Mouse (Mus musculus) hindbrain, embryonic 13.5 days (tissue): Measurements from ENCODE around the gene Ehd1. TPM values are rescaled to one million over a fixed set of nuclear protein-coding genes. Genes with fewer than 3 reads are reported as not detected.
A peak's percentile ranks its signal among the peaks of the same experiment; 100 is the strongest.

Source experiments
- ATAC-seq: fragments of 200-750 bp; cut with Nextera tagmentation; 2 replicates; pipeline ENCODE4 v1.8.0; 2017; ENCODE audit warnings: moderate TSS enrichment; ENCODE audit not compliant: low FRiP score
- H3K27ac ChIP-seq: fragments of 300-500 bp; sonication (generic); 2 replicates; pipeline ENCODE4 v1.5.1; 2015; ENCODE audit warnings: inconsistent platforms, mild to moderate bottlenecking, moderate library complexity
- H3K27me3 ChIP-seq: fragments of 300-500 bp; sonication (generic); 2 replicates; pipeline ENCODE4 v1.6.1; 2015; ENCODE audit warnings: mild to moderate bottlenecking, inconsistent platforms
- H3K36me3 ChIP-seq: fragments of 300-500 bp; sonication (generic); 2 replicates; pipeline ENCODE4 v1.6.1; 2015; ENCODE audit warnings: mild to moderate bottlenecking, inconsistent platforms
- H3K4me1 ChIP-seq: fragments of 300-500 bp; sonication (generic); replicated peaks from 2 replicates; pipeline ENCODE4 v1.6.1; 2015; ENCODE audit warnings: inconsistent platforms
- H3K4me2 ChIP-seq: fragments of 300-500 bp; sonication (generic); 2 replicates; pipeline ENCODE4 v1.6.1; 2015; ENCODE audit warnings: inconsistent platforms, mild to moderate bottlenecking, moderate library complexity
- H3K4me3 ChIP-seq: fragments of 300-500 bp; sonication (generic); 2 replicates; pipeline ENCODE4 v1.5.1; 2015; ENCODE audit warnings: mild to moderate bottlenecking, inconsistent platforms
- H3K9ac ChIP-seq: fragments of 300-500 bp; sonication (generic); 2 replicates; pipeline ENCODE4 v1.6.1; 2015; ENCODE audit warnings: mild to moderate bottlenecking, inconsistent platforms
- H3K9me3 ChIP-seq: fragments of 300-500 bp; sonication (generic); 2 replicates; pipeline ENCODE4 v1.6.1; 2016; ENCODE audit warnings: inconsistent platforms
- WGBS: fragments of 180-500 bp; shearing (Covaris S2); methylation state at CpG from one replicate; pipeline ENCODE4 v1.1.7; 2015; 5-methylcytosine and 5-hydroxymethylcytosine counted together
- polyA plus RNA-seq: library from polyadenylated mRNA; unstranded; fragments of >200 nt; fragmentation: Nextera tagmentation; extraction: Ambion mirVana; gene quantifications from 2 replicates; pipeline ENCODE4 v1.2.1, GENCODE M21; 2015

Gene Ehd1
- polyA plus RNA-seq, 1 experiment from 2014 or later: 86.8 TPM

DNA sequence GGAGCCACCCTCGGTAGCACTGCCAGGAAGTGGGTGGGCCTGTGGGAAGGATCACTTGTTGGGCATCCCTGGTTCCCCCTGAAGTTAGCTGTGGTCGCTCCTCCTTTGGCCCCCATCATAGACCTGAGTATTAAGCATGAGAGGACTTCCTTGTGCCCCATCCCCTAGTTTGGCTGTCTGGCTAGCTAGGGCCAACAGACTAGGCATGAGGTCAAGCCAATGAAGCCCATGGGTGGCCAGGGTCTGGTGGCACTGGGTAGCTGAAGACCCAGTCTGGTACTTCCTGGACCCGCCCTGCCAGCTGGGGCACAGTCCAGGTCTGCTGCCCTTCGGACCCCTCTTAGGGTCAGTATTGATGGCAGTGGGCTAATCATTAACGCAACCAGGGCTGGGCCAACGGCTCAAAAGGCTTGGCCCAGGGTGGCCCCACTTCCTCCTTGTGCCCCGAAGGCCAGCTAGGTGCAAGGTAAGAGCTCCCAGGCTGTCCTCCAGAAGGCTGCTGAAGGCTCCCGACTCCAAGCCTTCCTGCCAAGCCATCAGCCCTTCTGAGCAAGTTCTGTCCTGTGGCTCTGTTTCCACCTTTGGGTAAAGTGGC is 13.6 kb upstream of the Ehd1 start:
- Histone ChIP-seq H3K4me2 (no peak overlapping the region), H3K27ac (0 out of 2 replicates have a peak overlapping the region, but pooled peaks have one; percentile 35), H3K27me3 (peaks cover 8% of the 10 kb centered on the region; the same call in 1 of the 2 replicates), H3K4me3 (no peak overlapping the region), H3K36me3 (peaks cover 44% of the 10 kb centered on the region), H3K9me3 (no peaks in the 10 kb centered on the region), H3K4me1 (no peaks in the 10 kb centered on the region), H3K9ac (no peak overlapping the region)
- 83% methylated on average over 8 of the region's 8 CpGs for WGBS
- ATAC-seq: no peak

DNA sequence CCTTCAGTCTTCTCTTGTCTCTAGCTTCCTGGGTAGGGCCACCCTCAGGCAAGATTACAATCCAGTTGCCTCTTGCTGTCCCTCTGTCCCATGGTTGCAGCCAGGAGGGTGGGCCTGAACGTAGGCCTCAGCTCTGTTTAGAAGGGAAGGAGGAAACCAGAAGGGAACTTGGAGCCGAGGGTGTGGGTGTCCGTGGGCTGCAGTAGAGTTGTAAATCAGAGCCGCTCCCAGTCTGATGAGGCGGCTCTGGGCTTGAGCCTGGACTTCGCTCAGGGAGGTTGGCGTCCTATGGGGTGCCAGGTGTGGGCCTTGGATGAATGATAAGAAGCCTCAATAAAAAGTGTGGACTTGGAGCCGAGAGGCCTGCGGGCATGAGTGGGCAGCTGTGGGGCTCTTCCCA is 12.3 kb upstream of the Ehd1 start:
- 83% methylated on average over 9 of the region's 9 CpGs for WGBS
- no peak overlapping the region for H3K4me2 ChIP-seq
- peaks cover 8% of the 10 kb centered on the region; the same call in 1 of the 2 replicates for H3K27me3 ChIP-seq
- peak overlapping the region; percentile 19; the same call in 1 of the 2 replicates for H3K9ac ChIP-seq
- no peaks in the 10 kb centered on the region; the same call in 1 of the 2 replicates for H3K4me1 ChIP-seq
- H3K36me3 ChIP-seq: peaks cover 31% of the 10 kb centered on the region
- no peak overlapping the region for H3K27ac ChIP-seq
- no peak overlapping the region for H3K4me3 ChIP-seq
- no peaks in the 10 kb centered on the region for H3K9me3 ChIP-seq
- no peak for ATAC-seq

DNA sequence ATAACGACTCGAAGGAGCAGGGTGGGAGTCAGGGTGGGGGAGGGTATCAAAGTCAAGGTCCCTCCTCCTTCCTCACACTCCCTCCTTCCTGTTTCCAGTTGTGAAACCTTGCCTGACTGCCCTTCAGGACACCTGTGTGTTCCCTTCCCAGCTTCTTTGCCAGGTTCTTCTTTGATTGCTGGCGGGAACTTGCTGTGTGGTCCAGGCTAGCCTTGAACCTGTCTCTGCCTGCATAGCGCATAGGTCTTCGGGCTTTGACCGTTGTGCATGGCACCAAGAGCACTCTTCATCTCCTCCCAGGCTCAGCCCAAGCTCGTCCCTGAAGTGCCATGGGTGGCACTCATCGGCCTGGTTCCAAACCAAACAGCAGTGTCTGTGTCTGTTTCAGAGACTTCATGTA is 11.6 kb upstream of the Ehd1 start:
- H3K27ac ChIP-seq: no peak overlapping the region
- no peaks in the 10 kb centered on the region; the same call in 1 of the 2 replicates for H3K4me1 ChIP-seq
- no peak overlapping the region for H3K9ac ChIP-seq
- H3K4me3 ChIP-seq: no peak overlapping the region
- 92% methylated on average over 8 of the region's 8 CpGs for WGBS
- H3K27me3 ChIP-seq: peaks cover 8% of the 10 kb centered on the region; the same call in 1 of the 2 replicates
- no peak overlapping the region for H3K4me2 ChIP-seq
- ATAC-seq: no peak
- peaks cover 26% of the 10 kb centered on the region for H3K36me3 ChIP-seq
- no peaks in the 10 kb centered on the region for H3K9me3 ChIP-seq

DNA sequence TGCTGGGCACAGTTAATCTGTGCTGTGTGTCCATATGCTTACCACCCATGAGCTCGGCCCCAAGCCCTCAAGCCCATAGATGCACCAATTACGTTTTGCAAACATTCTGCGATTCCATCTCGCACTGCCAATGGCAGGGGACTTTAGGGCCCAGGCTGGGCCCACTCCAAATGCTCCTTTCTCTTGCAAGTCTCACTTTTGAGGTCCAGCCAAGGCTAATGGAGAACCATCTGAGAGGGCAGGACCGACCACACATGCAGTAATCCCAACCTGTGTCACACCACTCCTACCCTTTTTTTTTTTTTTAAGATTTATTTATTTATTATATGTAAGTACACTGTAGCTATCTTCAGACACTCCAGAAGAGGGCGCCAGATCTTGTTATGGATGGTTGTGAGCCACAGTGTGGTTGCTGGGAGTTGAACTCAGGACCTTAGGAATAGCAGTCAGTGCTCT is 10.8 kb upstream of the Ehd1 start:
- no peak overlapping the region for H3K27ac ChIP-seq
- no peak overlapping the region for H3K4me2 ChIP-seq
- H3K4me3 ChIP-seq: no peak overlapping the region
- H3K9me3 ChIP-seq: no peaks in the 10 kb centered on the region
- H3K27me3 ChIP-seq: peaks cover 11% of the 10 kb centered on the region
- no peaks in the 10 kb centered on the region; the same call in 1 of the 2 replicates for H3K4me1 ChIP-seq
- H3K36me3 ChIP-seq: peaks cover 18% of the 10 kb centered on the region
- WGBS: 65% methylated on average over 6 of the region's 6 CpGs
- ATAC-seq: no peak
- H3K9ac ChIP-seq: no peak overlapping the region

DNA sequence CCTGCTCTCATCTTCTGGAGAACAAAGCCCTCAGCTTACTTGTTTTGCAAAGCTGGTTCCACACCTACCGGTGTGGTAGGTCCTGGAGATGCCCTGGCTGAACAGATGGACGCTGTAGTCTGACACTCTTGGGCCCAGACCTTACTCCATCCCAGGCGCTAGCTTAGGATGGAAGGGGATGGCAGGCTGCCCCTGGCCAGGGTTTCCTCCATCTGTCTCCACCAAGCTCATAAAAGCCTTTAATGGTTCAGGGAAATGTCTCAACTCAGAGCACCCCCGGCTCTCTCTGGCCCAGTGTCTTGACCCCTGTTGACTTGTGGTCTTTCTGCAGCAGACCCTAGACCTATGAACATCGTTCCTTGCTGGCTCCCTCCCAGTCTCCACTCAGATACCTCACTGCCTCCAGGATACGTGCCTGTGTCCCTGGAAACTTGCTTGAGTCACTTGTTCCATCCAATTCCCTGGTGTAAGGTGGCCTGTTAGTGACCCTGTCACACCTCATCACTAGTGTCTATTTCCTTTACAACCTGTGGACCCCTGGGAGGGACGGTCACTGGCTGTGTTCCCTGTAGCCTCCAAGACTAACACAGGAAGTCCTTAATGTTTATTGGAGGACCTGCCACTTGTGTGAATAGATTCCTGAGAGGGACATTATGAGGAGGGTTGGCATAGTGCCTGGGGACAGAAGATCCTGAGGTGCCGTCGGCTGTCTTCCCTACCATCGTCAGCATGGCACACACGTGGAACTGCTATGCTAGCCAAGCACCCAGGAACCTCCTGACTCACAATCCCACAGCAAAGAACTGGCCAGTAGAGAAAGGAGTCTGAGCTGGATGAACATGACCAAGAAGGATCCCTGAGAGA is 9.0 kb upstream of the Ehd1 start:
- Histone ChIP-seq H3K27me3 (peaks cover 18% of the 10 kb centered on the region), H3K9me3 (no peaks in the 10 kb centered on the region), H3K4me2 (no peak overlapping the region), H3K9ac (0 out of 2 replicates have a peak overlapping the region, but pooled peaks have one; percentile 13), H3K27ac (no peak overlapping the region), H3K4me3 (no peak overlapping the region), H3K4me1 (no peaks in the 10 kb centered on the region; the same call in 1 of the 2 replicates), H3K36me3 (peaks cover under 1% of the 10 kb centered on the region; the same call in 1 of the 2 replicates)
- no peak for ATAC-seq
- WGBS: 80% methylated on average over 11 of the region's 11 CpGs

DNA sequence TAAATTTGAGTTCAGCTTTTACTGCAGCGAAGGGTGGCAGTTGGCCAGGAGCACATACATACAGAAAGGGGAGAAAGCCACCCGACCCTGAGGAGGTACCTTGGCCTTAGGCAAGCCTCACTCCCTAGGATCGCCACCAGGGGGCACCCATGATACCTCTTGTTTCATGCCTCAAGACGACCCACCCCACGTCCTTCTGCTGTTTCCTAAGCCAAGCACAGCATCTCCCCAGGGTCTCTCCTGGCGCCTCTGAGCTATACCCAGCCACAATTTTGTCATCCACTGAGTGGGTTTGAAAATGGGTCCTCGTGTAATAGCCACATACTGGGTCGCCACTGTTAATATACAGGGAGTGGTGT is 8.4 kb upstream of the Ehd1 start:
- no peak overlapping the region for H3K9ac ChIP-seq
- H3K4me3 ChIP-seq: no peak overlapping the region
- no peaks in the 10 kb centered on the region for H3K36me3 ChIP-seq
- WGBS: 18% methylated on average over 8 of the region's 8 CpGs
- no peak overlapping the region for H3K27ac ChIP-seq
- H3K4me1 ChIP-seq: no peaks in the 10 kb centered on the region; the same call in 1 of the 2 replicates
- no peak overlapping the region for H3K4me2 ChIP-seq
- peaks cover 18% of the 10 kb centered on the region for H3K27me3 ChIP-seq
- peak; percentile 71 for ATAC-seq
- H3K9me3 ChIP-seq: no peaks in the 10 kb centered on the region

DNA sequence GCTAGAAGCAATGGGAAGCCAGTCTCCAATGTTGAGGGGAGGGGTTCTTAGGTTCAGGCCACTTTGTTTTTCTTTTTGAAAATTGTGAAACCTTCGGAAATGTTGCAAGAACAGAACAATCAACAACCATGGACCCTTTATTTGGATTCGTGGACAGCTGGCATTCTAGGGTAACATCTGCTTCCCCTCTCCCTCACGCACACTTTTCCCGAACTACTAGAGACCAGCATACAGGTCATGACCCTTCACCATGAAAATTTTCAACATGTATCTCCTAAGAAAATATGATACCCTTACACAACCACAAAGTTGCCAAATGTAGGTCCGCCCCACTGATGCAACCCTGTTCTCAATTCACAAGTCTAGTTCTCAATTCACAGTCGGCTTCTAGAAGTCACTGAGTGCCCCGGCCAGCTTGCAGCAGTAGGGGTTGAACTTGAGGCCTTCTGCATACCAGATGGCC is 7.8 kb upstream of the Ehd1 start:
- whole genome bisulfite sequencing: 85% methylated on average over 7 of the region's 7 CpGs
- H3K36me3 ChIP-seq: no peaks in the 10 kb centered on the region
- no peak overlapping the region for H3K4me3 ChIP-seq
- no peak for ATAC-seq
- no peak overlapping the region for H3K4me2 ChIP-seq
- H3K9ac ChIP-seq: no peak overlapping the region
- no peak overlapping the region for H3K27ac ChIP-seq
- no peaks in the 10 kb centered on the region; the same call in 1 of the 2 replicates for H3K4me1 ChIP-seq
- no peaks in the 10 kb centered on the region for H3K9me3 ChIP-seq
- H3K27me3 ChIP-seq: peaks cover 18% of the 10 kb centered on the region

DNA sequence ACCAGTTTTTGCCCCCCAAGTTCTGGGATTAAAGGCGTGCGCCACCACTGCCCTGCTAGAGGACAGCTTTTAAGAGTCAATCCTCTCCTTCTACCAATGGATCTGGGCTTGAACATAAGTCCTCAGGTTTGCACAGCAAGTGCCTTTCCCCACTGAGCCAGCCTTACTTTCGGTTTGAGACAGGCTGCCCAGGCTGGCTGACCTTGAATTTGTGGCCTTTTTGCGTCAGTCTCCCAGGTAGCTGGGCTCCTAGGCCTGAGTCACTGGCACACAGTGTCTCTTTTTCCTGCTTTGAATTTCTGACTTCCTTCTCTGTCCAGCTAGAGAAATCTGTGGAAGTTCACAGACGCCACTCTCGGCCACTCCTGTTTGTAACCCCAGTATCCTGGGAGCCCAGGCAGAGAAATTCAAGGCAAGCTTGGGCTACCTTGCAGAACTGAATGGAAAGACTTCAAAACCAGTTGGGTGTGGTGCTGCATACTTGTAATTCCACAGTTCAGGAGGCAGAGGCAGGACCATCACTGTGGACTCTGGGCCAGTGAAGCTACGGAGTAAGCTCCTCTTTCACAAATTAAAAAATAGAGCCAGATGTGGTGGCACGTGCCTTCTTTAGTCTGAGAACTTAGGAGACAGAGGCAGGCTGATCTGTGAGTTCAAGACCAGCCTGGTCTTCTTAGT is 6.6 kb upstream of the Ehd1 start:
- no peak overlapping the region for H3K27ac ChIP-seq
- WGBS: 89% methylated on average over 8 of the region's 8 CpGs

DNA sequence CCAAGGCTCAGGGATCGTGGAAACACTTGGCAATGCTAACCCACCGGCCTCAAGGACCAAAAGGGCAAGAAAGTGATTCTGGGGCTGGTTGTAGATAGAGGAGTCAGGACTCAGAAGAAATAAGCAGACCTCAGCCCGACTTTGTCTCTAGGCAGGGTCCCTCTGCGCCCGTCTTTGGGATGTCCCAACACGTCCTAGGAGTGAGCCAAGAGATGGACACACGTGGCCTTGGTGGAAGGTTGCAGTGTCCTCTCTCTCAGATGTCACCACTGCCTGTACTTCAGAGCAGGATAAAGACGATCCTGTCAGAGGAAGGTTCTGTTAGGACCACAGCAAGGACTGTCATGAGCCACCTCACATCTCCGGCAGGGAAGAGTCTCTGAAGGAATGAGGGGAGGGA is 5.9 kb upstream of the Ehd1 start:
- Histone ChIP-seq H3K4me2 (no peak overlapping the region), H3K4me3 (no peak overlapping the region), H3K36me3 (no peaks in the 10 kb centered on the region), H3K27ac (no peak overlapping the region), H3K9ac (peak overlapping the region; percentile 19; the same call in 1 of the 2 replicates), H3K4me1 (peaks cover 5% of the 10 kb centered on the region), H3K9me3 (no peaks in the 10 kb centered on the region), H3K27me3 (peaks cover 18% of the 10 kb centered on the region)
- 66% methylated on average over 9 of the region's 9 CpGs for WGBS
- no peak for ATAC-seq

More for the DNA sequence above, 6.6 kb upstream of the Ehd1 start:
- H3K27me3 ChIP-seq: peaks cover 18% of the 10 kb centered on the region
- no peak overlapping the region for H3K4me3 ChIP-seq
- no peak for ATAC-seq
- 0 out of 2 replicates have a peak overlapping the region, but pooled peaks have one; percentile 19 for H3K9ac ChIP-seq
- H3K36me3 ChIP-seq: no peaks in the 10 kb centered on the region
- no peaks in the 10 kb centered on the region; the same call in 1 of the 2 replicates for H3K4me1 ChIP-seq
- H3K4me2 ChIP-seq: no peak overlapping the region
- no peaks in the 10 kb centered on the region for H3K9me3 ChIP-seq

DNA sequence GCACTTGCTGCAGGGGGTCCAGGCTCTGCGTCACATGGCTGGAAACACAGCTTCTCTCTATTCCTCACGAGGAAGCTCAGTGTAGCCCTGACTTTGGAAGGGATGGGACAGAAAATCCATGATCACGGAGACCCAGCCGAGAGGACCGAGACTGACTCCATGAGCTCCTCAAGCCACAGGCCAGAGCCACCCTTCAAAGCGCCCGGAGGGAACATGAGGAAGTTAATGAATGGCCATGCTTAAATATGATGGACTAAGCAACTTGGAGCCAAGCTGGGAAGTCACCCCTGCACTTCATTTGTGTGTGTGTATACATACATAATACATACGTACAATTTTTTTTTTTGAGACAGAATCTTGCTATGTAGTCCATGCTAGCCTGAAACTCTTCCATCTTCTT is 5.3 kb upstream of the Ehd1 start:
- Histone ChIP-seq H3K9ac (peak overlapping the region; percentile 29; the same call in 1 of the 2 replicates), H3K27me3 (peaks cover 18% of the 10 kb centered on the region), H3K4me3 (no peak overlapping the region), H3K4me2 (no peak overlapping the region), H3K4me1 (peaks cover 10% of the 10 kb centered on the region), H3K36me3 (no peaks in the 10 kb centered on the region), H3K27ac (no peak overlapping the region), H3K9me3 (no peaks in the 10 kb centered on the region)
- 28% methylated on average over 8 of the region's 8 CpGs for WGBS
- no peak for ATAC-seq

DNA sequence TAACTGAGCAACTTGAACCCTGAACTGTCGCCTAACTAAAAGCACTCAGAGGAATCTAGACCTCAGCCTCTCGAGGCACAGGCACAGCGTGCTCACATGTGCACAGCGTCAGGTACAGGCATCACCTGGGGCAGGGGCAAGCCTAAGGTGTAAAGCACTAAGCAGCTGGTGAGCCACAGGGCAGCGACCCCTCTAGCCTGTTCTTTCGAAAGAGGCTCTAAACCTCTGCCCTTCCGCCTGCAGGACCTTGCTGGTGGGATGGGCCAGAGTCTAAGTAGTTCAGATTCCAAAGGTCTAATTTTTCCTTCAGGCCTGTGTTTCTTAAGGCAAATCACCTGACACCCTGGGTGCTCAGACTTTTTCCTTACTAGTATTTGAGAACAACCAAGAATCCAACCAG is 4.5 kb upstream of the Ehd1 start:
- Histone ChIP-seq H3K27ac (no peak overlapping the region), H3K9me3 (no peaks in the 10 kb centered on the region), H3K4me3 (no peak overlapping the region), H3K36me3 (no peaks in the 10 kb centered on the region), H3K27me3 (peaks cover 18% of the 10 kb centered on the region), H3K9ac (0 out of 2 replicates have a peak overlapping the region, but pooled peaks have one; percentile 29), H3K4me1 (peaks cover 10% of the 10 kb centered on the region), H3K4me2 (no peak overlapping the region)
- no peak for ATAC-seq
- WGBS: 73% methylated on average over 7 of the region's 7 CpGs

DNA sequence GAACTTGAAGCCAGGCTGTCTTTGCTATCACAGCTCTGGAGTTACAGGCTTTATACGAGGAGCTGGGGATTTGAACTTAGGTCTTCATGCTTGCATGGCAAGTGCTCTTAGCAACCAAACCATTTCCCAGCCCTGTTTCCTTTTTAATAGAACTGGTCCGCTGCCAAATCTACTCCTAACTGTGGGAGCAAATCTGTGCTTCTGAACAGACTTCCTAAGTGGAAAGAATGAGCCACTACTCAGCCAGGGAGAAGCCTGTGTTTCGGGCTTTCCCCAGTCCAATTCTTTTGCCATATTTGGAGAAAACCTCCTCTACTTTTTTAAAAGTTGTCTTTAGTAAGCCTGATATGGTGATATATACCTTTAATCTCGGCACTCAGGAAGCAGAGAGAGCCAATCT is 3.8 kb upstream of the Ehd1 start:
- Histone ChIP-seq H3K4me1 (peaks cover 12% of the 10 kb centered on the region), H3K9ac (no peak overlapping the region), H3K9me3 (no peaks in the 10 kb centered on the region), H3K27ac (no peak overlapping the region), H3K27me3 (peaks cover 12% of the 10 kb centered on the region), H3K36me3 (no peaks in the 10 kb centered on the region), H3K4me3 (no peak overlapping the region), H3K4me2 (no peak overlapping the region)
- ATAC-seq: no peak
- WGBS: 85% methylated on average over 4 of the region's 4 CpGs
